Mouse (Mus musculus) stomach, adult 2 months (tissue): ENCODE results near the gene Traf4. TPM values are rescaled to one million over a fixed set of nuclear protein-coding genes. Genes with fewer than 3 reads are reported as not detected.

Experiments
- polyA plus RNA-seq: library from polyadenylated mRNA; depleted of rRNA; stranded (reverse); fragments of >200 nt; gene quantifications from 2 replicates; pipeline ENCODE4 v1.2.3, GENCODE M21; 2012; rRNA removed

Gene Traf4
- polyA plus RNA-seq = 56.3 and 88.1 TPM in 2 replicates

GRCm38 (mm10) chr11:78164924-78165760 is at the start of gene Traf4:
Traf4 (minus strand) TSS chr11:78165589.

GRCm38 (mm10) chr11:78193113-78193512 is 27.7 kb upstream of the Traf4 start, which contains the start of gene Proca1:
Proca1 (plus strand) TSS chr11:78193392.

GRCm38 (mm10) chr11:78188331-78189233 is 23.2 kb upstream of the Traf4 start, which contains the start of gene Rab34:
Rab34 (plus strand) TSS chr11:78188430.

GRCm38 (mm10) chr11:78182961-78183844 is 17.8 kb upstream of the Traf4 start, which contains the start of gene Rpl23a:
Rpl23a (minus strand) TSS chr11:78183584.

GRCm38 (mm10) chr11:78176402-78176862 is 11.0 kb upstream of the Traf4 start, which contains the start of the genes Nek8 and Tlcd1:
Nek8 (minus strand) TSS chr11:78176675.
Tlcd1 (plus strand) TSS chr11:78176711.

Other genes starting within 250 kb of the Traf4 start
- gene Sez6, start 234.8 kb downstream of the Traf4 start, polyA plus RNA-seq = 1.1 and 1.7 TPM in 2 replicates
- gene Phf12, start 182.8 kb downstream of the Traf4 start, polyA plus RNA-seq = 16.2 and 19.2 TPM in 2 replicates
- gene Dhrs13, start 133.3 kb downstream of the Traf4 start, polyA plus RNA-seq = 3.2 and 5.0 TPM in 2 replicates
- 24.7 and 30.1 TPM in 2 replicates for gene Flot2, start 127.7 kb downstream of the Traf4 start, polyA plus RNA-seq
- 13.7 and 15.4 TPM in 2 replicates for gene Eral1, start 85.2 kb downstream of the Traf4 start, polyA plus RNA-seq
- 8.2 and 9.1 TPM in 2 replicates for gene Fam222b, start 70.9 kb downstream of the Traf4 start, polyA plus RNA-seq
- gene Nek8, start 11.1 kb upstream of the Traf4 start, polyA plus RNA-seq = 6.4 and 6.5 TPM in 2 replicates
- gene Tlcd1, start 11.1 kb upstream of the Traf4 start, polyA plus RNA-seq = 23.7 and 47.3 TPM in 2 replicates
- 14.0 and 21.6 TPM in 2 replicates for gene Rpl23a, start 18.0 kb upstream of the Traf4 start, polyA plus RNA-seq
- gene Rab34, start 22.8 kb upstream of the Traf4 start, polyA plus RNA-seq = 17.3 and 32.5 TPM in 2 replicates
- 0.09 and 0.15 TPM in 2 replicates for gene Proca1, start 27.8 kb upstream of the Traf4 start, polyA plus RNA-seq
- 49.4 and 60.2 TPM in 2 replicates for gene Sdf2, start 80.2 kb upstream of the Traf4 start, polyA plus RNA-seq
- 14.7 and 15.7 TPM in 2 replicates for gene Supt6, start 80.4 kb upstream of the Traf4 start, polyA plus RNA-seq
- gene 2610507B11Rik, start 96.2 kb upstream of the Traf4 start, polyA plus RNA-seq = 46.4 and 52.0 TPM in 2 replicates
- 0.06 TPM in 2 replicates for gene BC030499, start 125.3 kb upstream of the Traf4 start, polyA plus RNA-seq
- gene Spag5, start 135.9 kb upstream of the Traf4 start, polyA plus RNA-seq = 2.4 and 4.1 TPM in 2 replicates
- gene Aldoc, start 157.4 kb upstream of the Traf4 start, polyA plus RNA-seq = 5.7 and 6.7 TPM in 2 replicates
- 35.8 and 40.6 TPM in 2 replicates for gene Pigs, start 162.8 kb upstream of the Traf4 start, polyA plus RNA-seq
- gene Unc119, start 177.9 kb upstream of the Traf4 start, polyA plus RNA-seq = 13.9 and 17.0 TPM in 2 replicates
- gene Foxn1, start 221.0 kb upstream of the Traf4 start, polyA plus RNA-seq = 1.5 and 1.9 TPM in 2 replicates